ENCODE assay signal across 8 mouse cellular contexts in genomic region chr3:52269514-52270351, GRCm38 (mm10). TPM values are rescaled to one million over a fixed set of nuclear protein-coding genes. Genes with fewer than 3 reads are reported as not detected.
DNase-seq lines count a peak whose midpoint lies in the region; ATAC-seq and TF ChIP-seq lines count a peak whose summit lies in the region.

No protein-coding gene starts in this region.

- H3K27ac ChIP-seq in hindbrain, embryonic 11.5 days (ENCODE audit: low read depth, low read length): no peak overlapping the region

- peak overlapping the region; percentile 92 for H3K4me3 ChIP-seq in E14TG2a.4 (replicated peaks; ENCODE audit: low read length)
- peak overlapping the region; percentile 77 for H3K4me3 ChIP-seq in hindbrain, embryonic 11.5 days (ENCODE audit: low read depth, low read length)

- peaks cover 48% of the 10 kb centered on the region for H3K4me1 ChIP-seq in E14TG2a.4 (replicated peaks; ENCODE audit: low read depth, low read length)
- peaks cover 2% of the 10 kb centered on the region; the same call in 1 of the 2 replicates for H3K4me1 ChIP-seq in hindbrain, embryonic 11.5 days (replicated peaks; ENCODE audit: control insufficient read depth, insufficient read depth, low read length)

- peaks cover 4% of the 10 kb centered on the region; the same call in 1 of the 2 replicates for H3K36me3 ChIP-seq in E14TG2a.4 (ENCODE audit: insufficient read depth, low read length)
- no peaks in the 10 kb centered on the region for H3K36me3 ChIP-seq in hindbrain, embryonic 11.5 days (ENCODE audit: control insufficient read depth, insufficient read depth, low read length)

- WGBS in hindbrain, embryonic 11.5 days: under 1% methylated on average over 55 of the region's 55 CpGs

- peak overlapping the region; percentile 17 for H3K9ac ChIP-seq in hindbrain, embryonic 11.5 days (ENCODE audit: low read depth, low read length)

- 0 out of 2 replicates have a peak, but pooled peaks have one; percentile 14 for ATAC-seq in frontal cortex, adult (ENCODE audit: low TSS enrichment)
- ATAC-seq in hindbrain, embryonic 11.5 days (ENCODE audit: low FRiP score): no peak

- peaks cover 27% of the 10 kb centered on the region for H3K27me3 ChIP-seq in E14TG2a.4 (ENCODE audit: insufficient read depth, low read length)
- H3K27me3 ChIP-seq in hindbrain, embryonic 11.5 days (ENCODE audit: control insufficient read depth, insufficient read depth, low read length): peaks cover 34% of the 10 kb centered on the region

- no peaks in the 10 kb centered on the region for H3K9me3 ChIP-seq in E14TG2a.4 (ENCODE audit: low read length)
- H3K9me3 ChIP-seq in hindbrain, embryonic 11.5 days (ENCODE audit: control insufficient read depth, low read length): no peaks in the 10 kb centered on the region

- H3K4me2 ChIP-seq in hindbrain, embryonic 11.5 days (replicated peaks; ENCODE audit: low read depth, low read length): peak overlapping the region; percentile 93

- peak; percentile 52 for DNase-seq in cerebellum, adult 11-12 months
- DNase-seq in hindbrain, embryonic 11.5 days (ENCODE audit: low spot score): peak; percentile 66
- DNase-seq in layer of hippocampus, postnatal 10 days (ENCODE audit: low spot score in 2 of 2): peak; percentile 36 to 53
- DNase-seq in lung, postnatal 4 days: peak; percentile 77
- DNase-seq in retina, postnatal 1 day: peak; percentile 76
- peak; percentile 68 for DNase-seq in urinary bladder, adult 2 months (ENCODE audit: low spot score)

- no peak for TF ChIP-seq CTCF in E14TG2a.4 (conservative IDR thresholded peaks at IDR 0.05; ENCODE audit: low read length)

RNA-seq across cellular contexts. Expression of gene Foxo1, which starts 1.6 kb away (rescaled TPM):
- polyA plus RNA-seq in hindbrain, embryonic 11.5 days (2014; fragmentation: Nextera tagmentation; extraction: Ambion mirVana): 3.8 and 4.0 TPM in 2 replicates
- 10 to 100 TPM; 20.6 to 24.5 TPM for total RNA-seq in layer of hippocampus, postnatal 10 days (2021)
- polyA plus RNA-seq in urinary bladder, adult 2 months (2012; rRNA removed): 8.2 and 12.4 TPM in 2 replicates
